Mouse (Mus musculus) MEL (cell line): Measurements from ENCODE around the gene Gm9837. TPM values are rescaled to one million over a fixed set of nuclear protein-coding genes. Genes with fewer than 3 reads are reported as not detected.
A peak's percentile ranks its signal among the peaks of the same experiment; 100 is the strongest.

Experiments
- DNase-seq: peaks from one replicate; pipeline ENCODE4 v3.0.0; 2011; ENCODE audit warnings: low read depth, low spot score
- H3K27ac ChIP-seq: 2 replicates; pipeline ENCODE4 v1.5.1; 2012; ENCODE audit warnings: low read depth, mild to moderate bottlenecking, control low read depth, low read length, moderate library complexity; ENCODE audit not compliant: control insufficient read depth
- H3K27me3 ChIP-seq, 2 experiments: fragments of 150-350 bp in 1 of 2; sonication (generic) in 1 of 2; 2 replicates each; pipeline ENCODE4 v1.6.1; 2012; ENCODE audit warnings: low read length in 2 of 2, mild to moderate bottlenecking in 2 of 2, improper control_type of control experiment in 1 of 2, moderate library complexity in 1 of 2; ENCODE audit not compliant: insufficient read depth in 2 of 2, control insufficient read depth in 1 of 2
- H3K36me3 ChIP-seq, 2 experiments: 2 replicates each; pipeline ENCODE4 v1.6.1; 2012 to 2014; ENCODE audit warnings: low read length in 2 of 2, improper control_type of control experiment in 1 of 2, inconsistent platforms in 1 of 2, mild to moderate bottlenecking in 1 of 2; ENCODE audit not compliant: insufficient read depth in 2 of 2, control insufficient read depth in 1 of 2
- H3K4me1 ChIP-seq, 2 experiments: fragments of 150-350 bp in 1 of 2; sonication (generic) in 1 of 2; 2 replicates each; pipeline ENCODE4 v1.6.1; 2012; ENCODE audit warnings: low read length in 2 of 2, improper control_type of control experiment in 1 of 2, mild to moderate bottlenecking in 1 of 2; ENCODE audit not compliant: insufficient read depth in 2 of 2, control insufficient read depth in 1 of 2
- H3K4me3 ChIP-seq, 2 experiments: fragments of 150-350 bp in 1 of 2; sonication (generic) in 1 of 2; 2 replicates each; pipeline ENCODE4 v1.5.1; 2012; ENCODE audit warnings: low read depth in 2 of 2, low read length in 2 of 2, mild to moderate bottlenecking in 2 of 2, moderate library complexity in 2 of 2, control low read depth in 1 of 2, improper control_type of control experiment in 1 of 2; ENCODE audit not compliant: control insufficient read depth in 1 of 2, insufficient read depth in 1 of 2
- H3K79me2 ChIP-seq: 2 replicates; pipeline ENCODE4 v1.6.1; 2012; ENCODE audit warnings: mild to moderate bottlenecking, low read length, moderate library complexity; ENCODE audit not compliant: control insufficient read depth, poor library complexity, insufficient read depth
- H3K9ac ChIP-seq: 2 replicates; pipeline ENCODE4 v1.6.1; 2012; ENCODE audit warnings: low read depth, mild to moderate bottlenecking, control low read depth, low read length, moderate library complexity; ENCODE audit not compliant: control insufficient read depth, poor library complexity, severe bottlenecking
- H3K9me3 ChIP-seq: fragments of 150-350 bp; sonication (generic); replicated peaks from 2 replicates; pipeline ENCODE4 v1.6.1; 2012; ENCODE audit warnings: mild to moderate bottlenecking, low read length, improper control_type of control experiment, moderate library complexity; ENCODE audit not compliant: insufficient read depth
- CHD1 ChIP-seq: IDR thresholded peaks from 2 replicates; pipeline ENCODE4 v1.6.1; 2012; ENCODE audit warnings: low read depth, mild to moderate bottlenecking, inconsistent platforms, low read length, improper control_type of control experiment
- CHD2 ChIP-seq: IDR thresholded peaks from 2 replicates; pipeline ENCODE4 v1.6.1; 2011; ENCODE audit warnings: low read length, improper control_type of control experiment
- CTCF ChIP-seq, 3 experiments: IDR thresholded peaks in 2 of 3; conservative IDR thresholded peaks in 1 of 3; 2 replicates each; pipeline ENCODE4 v1.5.1; 2011 to 2012; ENCODE audit warnings: low read length in 3 of 3, low read depth in 2 of 3, mild to moderate bottlenecking in 2 of 3, improper control_type of control experiment in 1 of 3, inconsistent platforms in 1 of 3, mixed read lengths in 1 of 3, moderate library complexity in 1 of 3; ENCODE audit not compliant: control insufficient read depth in 1 of 3, insufficient read depth in 1 of 3, poor library complexity in 1 of 3, severe bottlenecking in 1 of 3
- ELF1 ChIP-seq: IDR thresholded peaks from 2 replicates; pipeline ENCODE4 v1.6.1; 2014; ENCODE audit warnings: low read depth, mild to moderate bottlenecking, inconsistent platforms, low read length, improper control_type of control experiment, moderate library complexity
- GABPA ChIP-seq: IDR thresholded peaks from 2 replicates; pipeline ENCODE4 v1.6.1; 2012; ENCODE audit warnings: low read depth, mild to moderate bottlenecking, inconsistent platforms, low read length, improper control_type of control experiment, moderate library complexity
- GATA1 ChIP-seq: IDR thresholded peaks from 2 replicates; pipeline ENCODE4 v1.6.1; 2011; ENCODE audit warnings: low read depth, low read length, improper control_type of control experiment
- HCFC1 ChIP-seq: IDR thresholded peaks from 2 replicates; pipeline ENCODE4 v1.6.1; 2012; ENCODE audit warnings: low read depth, mild to moderate bottlenecking, inconsistent platforms, low read length, improper control_type of control experiment, moderate library complexity
- KAT2A ChIP-seq: conservative IDR thresholded peaks from 2 replicates; pipeline ENCODE4 v1.6.1; 2012; ENCODE audit warnings: low read depth, low read length, improper control_type of control experiment, inconsistent platforms
- MAFK ChIP-seq: IDR thresholded peaks from 2 replicates; pipeline ENCODE4 v1.6.1; 2011; ENCODE audit warnings: low read depth, mild to moderate bottlenecking, low read length, improper control_type of control experiment, borderline replicate concordance
- MAX ChIP-seq: IDR thresholded peaks from 2 replicates; pipeline ENCODE4 v1.6.1; 2011; ENCODE audit warnings: low read length, improper control_type of control experiment
- MAZ ChIP-seq: IDR thresholded peaks from 2 replicates; pipeline ENCODE4 v1.6.1; 2012; ENCODE audit warnings: low read depth, mild to moderate bottlenecking, inconsistent platforms, low read length, improper control_type of control experiment
- MXI1 ChIP-seq: IDR thresholded peaks from 2 replicates; pipeline ENCODE4 v1.6.1; 2011; ENCODE audit warnings: mild to moderate bottlenecking, low read depth, low read length, improper control_type of control experiment
- MYB ChIP-seq: IDR thresholded peaks from 2 replicates; pipeline ENCODE4 v1.6.1; 2011; ENCODE audit warnings: mild to moderate bottlenecking, low read depth, low read length, improper control_type of control experiment
- MYC ChIP-seq: IDR thresholded peaks from 2 replicates; pipeline ENCODE4 v1.6.1; 2011; ENCODE audit warnings: low read depth, mild to moderate bottlenecking, low read length, improper control_type of control experiment, moderate library complexity
- NELFE ChIP-seq: IDR thresholded peaks from 2 replicates; pipeline ENCODE4 v1.6.1; 2011; ENCODE audit warnings: low read depth, low read length, improper control_type of control experiment
- NRF1 ChIP-seq: IDR thresholded peaks from 2 replicates; pipeline ENCODE4 v1.6.1; 2014; ENCODE audit warnings: low read depth, mild to moderate bottlenecking, inconsistent platforms, low read length, improper control_type of control experiment, moderate library complexity; ENCODE audit not compliant: poor library complexity, insufficient read depth, severe bottlenecking
- POLR2A ChIP-seq, 2 experiments: IDR thresholded peaks; 2 replicates each; pipeline ENCODE4 v1.6.1; 2011 to 2012; ENCODE audit warnings: low read length in 2 of 2, mild to moderate bottlenecking in 2 of 2, control low read depth in 1 of 2, improper control_type of control experiment in 1 of 2, low read depth in 1 of 2, moderate library complexity in 1 of 2; ENCODE audit not compliant: control insufficient read depth in 1 of 2, insufficient read depth in 1 of 2, poor library complexity in 1 of 2
- POLR2AphosphoS2 ChIP-seq: IDR thresholded peaks from 2 replicates; pipeline ENCODE4 v1.6.1; 2011; ENCODE audit warnings: low read length, improper control_type of control experiment
- POLR2AphosphoS5 ChIP-seq: IDR thresholded peaks from 2 replicates; pipeline ENCODE4 v1.6.1; 2012; ENCODE audit warnings: low read depth, borderline replicate concordance, mild to moderate bottlenecking, inconsistent platforms, low read length, moderate library complexity, mixed read lengths
- RAD21 ChIP-seq: IDR thresholded peaks from 2 replicates; pipeline ENCODE4 v1.6.1; 2011; ENCODE audit warnings: mild to moderate bottlenecking, low read depth, low read length, improper control_type of control experiment
- RCOR1 ChIP-seq: IDR thresholded peaks from 2 replicates; pipeline ENCODE4 v1.6.1; 2012; ENCODE audit warnings: low read depth, mild to moderate bottlenecking, inconsistent platforms, low read length, improper control_type of control experiment
- SIN3A ChIP-seq: IDR thresholded peaks from 2 replicates; pipeline ENCODE4 v1.6.1; 2012; ENCODE audit warnings: low read length, improper control_type of control experiment, inconsistent platforms
- SMC3 ChIP-seq: IDR thresholded peaks from 2 replicates; pipeline ENCODE4 v1.6.1; 2011; ENCODE audit warnings: low read depth, low read length, improper control_type of control experiment
- TAL1 ChIP-seq: IDR thresholded peaks from 2 replicates; pipeline ENCODE4 v1.6.1; 2012; ENCODE audit warnings: mild to moderate bottlenecking, inconsistent platforms, low read length, moderate library complexity, mixed read lengths
- TBP ChIP-seq: IDR thresholded peaks from 2 replicates; pipeline ENCODE4 v1.8.0; 2011; ENCODE audit warnings: low read depth, low read length, improper control_type of control experiment
- TCF12 ChIP-seq: IDR thresholded peaks from 2 replicates; pipeline ENCODE4 v1.6.1; 2014; ENCODE audit warnings: low read depth, mild to moderate bottlenecking, inconsistent platforms, low read length, improper control_type of control experiment, moderate library complexity
- UBTF ChIP-seq: IDR thresholded peaks from 2 replicates; pipeline ENCODE4 v1.6.1; 2012; ENCODE audit warnings: low read depth, mild to moderate bottlenecking, inconsistent platforms, low read length, improper control_type of control experiment, moderate library complexity, borderline replicate concordance; ENCODE audit not compliant: insufficient read depth
- USF1 ChIP-seq: IDR thresholded peaks from 2 replicates; pipeline ENCODE4 v1.6.1; 2014; ENCODE audit warnings: low read depth, mild to moderate bottlenecking, inconsistent platforms, low read length, improper control_type of control experiment, moderate library complexity
- USF2 ChIP-seq, 2 experiments: IDR thresholded peaks; 2 replicates each; pipeline ENCODE4 v1.6.1; 2011 to 2012; ENCODE audit warnings: improper control_type of control experiment in 2 of 2, low read length in 2 of 2, borderline replicate concordance in 1 of 2, inconsistent platforms in 1 of 2, low read depth in 1 of 2, mild to moderate bottlenecking in 1 of 2; ENCODE audit not compliant: insufficient read depth in 1 of 2
- ZC3H11A ChIP-seq: IDR thresholded peaks from 2 replicates; pipeline ENCODE4 v1.6.1; 2012; ENCODE audit warnings: low read depth, mild to moderate bottlenecking, inconsistent platforms, low read length, improper control_type of control experiment
- ZNF384 ChIP-seq: IDR thresholded peaks from 2 replicates; pipeline ENCODE4 v1.6.1; 2012; ENCODE audit warnings: low read depth, mild to moderate bottlenecking, inconsistent platforms, low read length, improper control_type of control experiment
- polyA plus RNA-seq, 2 experiments: library from polyadenylated mRNA; stranded (reverse) in 1 of 2; unstranded in 1 of 2; fragments of >175 nt in 1 of 2; fragments of >200 nt in 1 of 2; gene quantifications; 2 replicates each; pipeline versions ENCODE4 v1.2.1 to v1.2.4; 2012; ENCODE audit warnings: low replicate concordance in 2 of 2, low read depth in 1 of 2; ENCODE audit not compliant: insufficient read length in 2 of 2, insufficient read depth in 1 of 2, missing spikeins in 1 of 2
- total RNA-seq: library from RNA; depleted of rRNA; stranded (reverse); fragments of 300-350 nt; gene quantifications from 2 replicates; pipeline ENCODE4 v1.2.3, GENCODE M21; 2012

The Gm9837 gene
- total and polyA plus RNA-seq, 3 experiments = not detected

DNA sequence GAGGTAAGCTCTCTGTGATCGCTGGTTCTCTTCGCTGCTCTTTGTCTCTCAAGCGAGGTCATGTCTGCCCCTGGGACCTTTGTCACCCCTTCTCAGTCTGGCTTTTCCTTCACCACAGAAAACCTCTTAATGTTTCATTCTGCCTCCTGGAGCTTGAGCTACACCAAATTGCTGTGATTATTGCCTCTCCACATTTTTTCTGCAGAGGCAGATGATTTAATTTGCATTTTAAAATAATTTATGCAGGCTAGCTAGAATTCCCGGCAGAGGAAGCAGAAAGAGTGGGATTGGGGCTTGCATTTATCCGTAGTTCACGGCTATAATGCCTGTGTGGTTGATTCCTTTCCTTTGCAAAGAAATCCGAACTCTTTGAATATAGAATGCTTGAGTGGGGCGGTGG lies 5.3 kb upstream of the Gm9837 start (continued):
- TF ChIP-seq KAT2A (no peak), CHD2 (no peak), CHD1 (no peak), UBTF (no peak)

- TF ChIP-seq MXI1 = no peak
- TF ChIP-seq MYB = no peak
- no peak for TF ChIP-seq USF1
- TF ChIP-seq GABPA = no peak
- TF ChIP-seq HCFC1 = no peak
- TF ChIP-seq NRF1 = no peak
- no peak for TF ChIP-seq TAL1
- TF ChIP-seq GATA1 = no peak
- TF ChIP-seq MAZ = no peak
- TF ChIP-seq CTCF (IDR thresholded peaks at IDR 0.05 in 2 of 3, conservative IDR thresholded peaks at IDR 0.05 in 1 of 3; ENCODE audit: control insufficient read depth in 1 of 3, insufficient read depth in 1 of 3, low read depth in 2 of 3, low read length in 3 of 3, poor library complexity in 1 of 3, severe bottlenecking in 1 of 3) = peak; percentile 42 to 65 (median 52)
- TF ChIP-seq SIN3A = no peak
- TF ChIP-seq MYC = no peak
- no peak for TF ChIP-seq POLR2AphosphoS2
- TF ChIP-seq CHD1 = no peak
- TF ChIP-seq TCF12 = no peak
- TF ChIP-seq ELF1 = no peak
- no peak for TF ChIP-seq POLR2A (IDR thresholded peaks at IDR 0.05; ENCODE audit: control insufficient read depth in 1 of 2, insufficient read depth in 1 of 2, low read depth in 1 of 2, low read length in 2 of 2, poor library complexity in 1 of 2)
- TF ChIP-seq MAFK = no peak
- no peak for TF ChIP-seq USF2 (IDR thresholded peaks at IDR 0.05; ENCODE audit: borderline replicate concordance in 1 of 2, insufficient read depth in 1 of 2, low read depth in 1 of 2, low read length in 2 of 2)
- TF ChIP-seq MAX = no peak
- peak; percentile 71 for TF ChIP-seq ZC3H11A
- TF ChIP-seq SMC3 = peak; percentile 66
- no peak for TF ChIP-seq UBTF
- no peak for TF ChIP-seq ZNF384
- TF ChIP-seq TBP = no peak
- TF ChIP-seq NELFE = no peak
- peak; percentile 63 for TF ChIP-seq RAD21
- no peak for TF ChIP-seq POLR2AphosphoS5
- TF ChIP-seq KAT2A = no peak
- TF ChIP-seq RCOR1 = no peak
- no peak for TF ChIP-seq CHD2
- H3K9ac ChIP-seq = no peak overlapping the region
- peaks cover 4 to 5% of the 10 kb centered on the region in 2 experiments for H3K27me3 ChIP-seq
- H3K4me3 ChIP-seq = no peak overlapping the region
- H3K79me2 ChIP-seq = no peaks in the 10 kb centered on the region
- no peaks in the 10 kb centered on the region for H3K9me3 ChIP-seq
- H3K27ac ChIP-seq = no peak overlapping the region
- peaks cover 0 to 8% of the 10 kb centered on the region in 2 experiments; a peak in 1 of 4 replicates for H3K36me3 ChIP-seq
- H3K4me1 ChIP-seq = peaks cover 2 to 11% of the 10 kb centered on the region in 2 experiments; a peak in 3 of 4 replicates
- peak; percentile 48 for DNase-seq
Measured at GRCm38 (mm10) chr11:53472709-53473108, 2.4 kb upstream of the Gm9837 start.
